Mouse (Mus musculus) lung, embryonic 16.5 days (tissue): Measurements from ENCODE around the gene Olfr552. TPM values are rescaled to one million over a fixed set of nuclear protein-coding genes. Genes with fewer than 3 reads are reported as not detected.
"Not testable (repeated sequence)": the region's sequence is repeated elsewhere in the genome, so short reads cannot be mapped to it uniquely, and the experiment has no call there.

Experiments
- ATAC-seq: fragments of 200-750 bp; cut with Nextera tagmentation; 2 replicates; pipeline ENCODE4 v1.8.0; 2017; ENCODE audit warnings: low read depth, mild to moderate bottlenecking, moderate library complexity
- H3K27ac ChIP-seq: fragments of 300-500 bp; sonication (generic); 2 replicates; pipeline ENCODE4 v1.5.1; 2014; ENCODE audit warnings: mild to moderate bottlenecking, control low read depth, low read length
- H3K27me3 ChIP-seq: fragments of 300-500 bp; sonication (generic); 2 replicates; pipeline ENCODE4 v1.6.1; 2014; ENCODE audit warnings: low read depth, low read length, mixed read lengths; ENCODE audit not compliant: control insufficient read depth, insufficient read depth
- H3K36me3 ChIP-seq: fragments of 300-500 bp; sonication (generic); 2 replicates; pipeline ENCODE4 v1.6.1; 2014; ENCODE audit warnings: low read length; ENCODE audit not compliant: control insufficient read depth, insufficient read depth
- H3K4me1 ChIP-seq: fragments of 300-500 bp; sonication (generic); replicated peaks from 2 replicates; pipeline ENCODE4 v1.6.1; 2014; ENCODE audit warnings: low read length, mixed read lengths; ENCODE audit not compliant: control insufficient read depth, insufficient read depth
- H3K4me2 ChIP-seq: fragments of 300-500 bp; sonication (generic); 2 replicates; pipeline ENCODE4 v1.6.1; 2014; ENCODE audit warnings: low read depth, low read length, control low read depth
- H3K4me3 ChIP-seq: fragments of 300-500 bp; sonication (generic); 2 replicates; pipeline ENCODE4 v1.5.1; 2014; ENCODE audit warnings: mild to moderate bottlenecking, low read length, control low read depth
- H3K9ac ChIP-seq: fragments of 300-500 bp; sonication (generic); 2 replicates; pipeline ENCODE4 v1.6.1; 2014; ENCODE audit warnings: low read length, control low read depth
- H3K9me3 ChIP-seq: fragments of 300-500 bp; sonication (generic); 2 replicates; pipeline ENCODE4 v1.6.1; 2016; ENCODE audit warnings: low read length; ENCODE audit not compliant: control insufficient read depth
- WGBS: fragments of 180-500 bp; shearing (Covaris S2); extraction: QIAGEN DNeasy Blood & Tissue Kit; methylation state at CpG from one replicate; pipeline ENCODE4 v1.1.7; 2014; 5-methylcytosine and 5-hydroxymethylcytosine counted together
- polyA plus RNA-seq: library from polyadenylated mRNA; unstranded; fragments of >200 nt; fragmentation: Nextera tagmentation; extraction: Ambion mirVana; gene quantifications from 2 replicates; pipeline ENCODE4 v1.2.1, GENCODE M21; 2015

Olfr552 gene
- polyA plus RNA-seq, 1 experiment from 2014 or later: not detected

GRCm38 (mm10) chr7:102591786-102592185 is 5.8 kb upstream of the Olfr552 start, which contains the start of gene Olfr551:
Olfr551 (minus strand) TSS chr7:102591886.
- no peak within 1 kb of the TSS for H3K4me3 ChIP-seq
- H3K27me3 ChIP-seq: no peaks in the 10 kb centered on the region
- no peaks in the 10 kb centered on the region for H3K36me3 ChIP-seq
- WGBS: 93% methylated on average over 3 of the region's 3 CpGs
- H3K4me1 ChIP-seq: no peaks in the 10 kb centered on the region
- no peak within 1 kb of the TSS for H3K9ac ChIP-seq
- H3K4me2 ChIP-seq: no peak within 1 kb of the TSS
- ATAC-seq: no peak
- no peak within 1 kb of the TSS for H3K27ac ChIP-seq
- no peaks in the 10 kb centered on the region for H3K9me3 ChIP-seq

DNA sequence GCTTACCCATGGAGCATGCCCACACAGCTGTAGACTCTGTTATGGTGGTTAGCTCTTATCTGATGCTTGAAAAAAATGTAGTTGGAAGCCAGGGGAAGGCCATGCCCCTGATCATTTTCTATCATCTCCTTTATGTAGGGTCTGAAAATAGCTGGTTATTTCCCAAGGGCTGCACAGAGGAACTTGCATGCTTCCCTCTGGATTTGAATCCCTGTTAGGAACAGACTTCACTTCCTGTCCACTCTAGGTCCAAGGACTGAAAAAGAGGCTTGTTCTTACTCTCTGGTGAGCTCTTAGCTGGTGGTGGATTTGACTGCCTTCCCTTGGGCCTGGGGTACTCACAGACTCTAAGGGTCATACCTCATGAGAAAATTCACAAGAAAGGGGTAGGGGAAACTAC is 20.5 kb downstream of the Olfr552 start, which contains the start of gene Olfr553:
Olfr553 (minus strand) TSS at position 101 of the 400 bp plus-strand sequence.
- Histone ChIP-seq H3K9me3 (no peaks in the 10 kb centered on the region), H3K27me3 (no peaks in the 10 kb centered on the region), H3K9ac (no peak within 1 kb of the TSS), H3K4me3 (no peak within 1 kb of the TSS), H3K4me1 (no peaks in the 10 kb centered on the region), H3K36me3 (no peaks in the 10 kb centered on the region), H3K27ac (no peak within 1 kb of the TSS), H3K4me2 (no peak within 1 kb of the TSS)
- ATAC-seq: no peak

DNA sequence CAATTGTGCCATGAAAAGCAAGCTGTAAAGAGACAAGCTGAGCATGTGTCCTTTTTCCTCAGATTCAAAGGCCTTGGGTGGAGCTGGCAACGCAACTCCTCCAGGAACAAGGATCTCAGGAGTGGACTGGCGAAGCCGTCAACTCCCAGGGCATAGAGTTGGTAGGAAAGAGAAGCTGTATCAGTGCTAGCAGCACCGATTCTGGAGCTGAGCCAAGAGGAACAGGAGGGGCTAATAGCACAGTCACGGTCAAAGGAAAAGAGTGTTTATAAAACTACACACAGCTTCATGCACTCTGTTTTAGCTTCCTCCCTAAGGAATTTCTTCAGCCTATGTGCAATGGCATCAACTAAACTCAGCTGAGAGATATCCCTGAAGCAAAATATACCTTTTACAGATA is 22.0 kb downstream of the Olfr552 start:
- peak; percentile 74 for ATAC-seq

DNA sequence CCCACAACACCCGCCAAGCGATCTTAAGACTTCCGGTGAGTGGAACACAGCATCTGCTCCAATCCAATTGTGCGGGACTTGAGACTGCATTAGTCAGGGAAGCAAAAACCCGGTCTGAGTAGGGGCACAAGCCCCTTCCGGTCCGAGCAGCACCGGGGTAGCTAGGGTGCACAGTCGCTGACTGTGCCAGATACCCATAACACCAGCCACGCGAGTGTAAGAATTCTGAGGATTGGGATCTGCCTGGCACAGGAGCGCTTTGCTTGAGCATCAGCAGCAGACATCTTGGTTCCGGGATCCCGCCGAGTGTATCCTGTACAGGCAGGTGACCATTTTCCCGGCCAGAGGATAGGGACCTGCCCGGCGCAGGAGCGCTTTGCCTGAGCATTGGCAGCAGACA is 22.8 kb downstream of the Olfr552 start:
- H3K4me3 ChIP-seq, H3K27me3 ChIP-seq, ATAC-seq, H3K9me3 ChIP-seq, H3K4me1 ChIP-seq, H3K36me3 ChIP-seq, H3K27ac ChIP-seq, H3K4me2 ChIP-seq, H3K9ac ChIP-seq: not testable (repeated sequence)
- WGBS: 83% methylated on average over 19 of the region's 19 CpGs

More for the DNA sequence above, 22.0 kb downstream of the Olfr552 start:
- no peaks in the 10 kb centered on the region for H3K27me3 ChIP-seq
- H3K27ac ChIP-seq: no peak overlapping the region
- no peak overlapping the region for H3K4me3 ChIP-seq
- no peak overlapping the region for H3K9ac ChIP-seq
- H3K9me3 ChIP-seq: no peaks in the 10 kb centered on the region
- 33% methylated on average over 5 of the region's 5 CpGs for WGBS
- H3K36me3 ChIP-seq: no peaks in the 10 kb centered on the region
- H3K4me1 ChIP-seq: no peaks in the 10 kb centered on the region
- H3K4me2 ChIP-seq: no peak overlapping the region

DNA sequence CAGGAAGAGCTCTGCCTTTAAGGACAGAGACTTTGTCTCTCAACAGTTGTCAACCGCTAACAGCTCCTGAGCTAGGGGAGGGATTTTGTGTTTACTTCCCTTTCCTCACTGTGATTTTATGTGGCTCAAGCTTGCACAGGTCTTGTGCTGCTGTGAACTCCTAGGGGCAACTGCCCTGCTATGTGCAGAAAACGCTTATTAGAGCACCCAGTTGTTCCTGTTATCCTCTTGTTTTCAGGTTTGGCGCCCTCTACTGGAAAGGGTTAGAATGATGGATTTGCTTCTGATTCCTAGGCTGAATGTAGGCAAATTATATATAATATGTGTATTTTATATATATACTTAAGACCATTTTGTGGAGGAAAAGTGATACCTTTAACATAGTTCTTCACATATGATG is 39.1 kb downstream of the Olfr552 start:
- no peak overlapping the region for H3K9ac ChIP-seq
- H3K4me1 ChIP-seq: no peaks in the 10 kb centered on the region
- H3K4me3 ChIP-seq: no peak overlapping the region
- H3K4me2 ChIP-seq: no peak overlapping the region
- H3K27me3 ChIP-seq: no peaks in the 10 kb centered on the region
- H3K27ac ChIP-seq: no peak overlapping the region
- ATAC-seq: no peak
- WGBS: 37% methylated on average over 3 of the region's 3 CpGs
- H3K36me3 ChIP-seq: no peaks in the 10 kb centered on the region
- H3K9me3 ChIP-seq: no peaks in the 10 kb centered on the region

- H3K9me3 ChIP-seq: no peaks in the 10 kb centered on the region
- no peak for ATAC-seq
- no peak within 1 kb of the TSS for H3K9ac ChIP-seq
- H3K27me3 ChIP-seq: no peaks in the 10 kb centered on the region
- H3K27ac ChIP-seq: no peak within 1 kb of the TSS
- H3K4me3 ChIP-seq: no peak within 1 kb of the TSS
- 48% methylated on average over 1 of the region's 1 CpGs for WGBS
- H3K36me3 ChIP-seq: no peaks in the 10 kb centered on the region
- H3K4me1 ChIP-seq: no peaks in the 10 kb centered on the region
- no peak within 1 kb of the TSS for H3K4me2 ChIP-seq
These were observed 40.6 kb downstream of the Olfr552 start, which contains the start of gene Olfr554 for GRCm38 (mm10) chr7:102638132-102638531. Olfr554 (plus strand) TSS chr7:102638432.

DNA sequence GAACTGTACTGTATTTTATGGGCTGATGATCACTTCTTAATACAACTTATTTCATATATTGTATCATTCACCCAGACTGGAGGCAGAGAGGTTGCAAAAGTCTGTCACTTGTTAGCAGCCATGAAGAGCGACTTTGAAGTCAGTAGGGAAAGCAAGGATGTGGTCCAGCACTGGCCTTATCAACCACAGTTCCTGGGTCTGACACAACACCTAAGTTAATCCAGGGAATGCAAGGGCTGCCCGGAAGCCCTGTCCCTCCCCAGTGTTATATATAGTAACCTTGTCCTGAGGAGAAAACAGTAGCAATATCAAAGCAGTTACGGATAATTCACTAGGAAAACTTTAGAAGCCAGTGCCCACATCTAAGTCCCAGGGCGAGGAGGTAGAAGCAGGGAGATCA is 47.4 kb downstream of the Olfr552 start:
- 70% methylated on average over 4 of the region's 4 CpGs for WGBS
- not testable (repeated sequence) for ATAC-seq, H3K27ac ChIP-seq, H3K9ac ChIP-seq, H3K4me1 ChIP-seq, H3K9me3 ChIP-seq, H3K4me2 ChIP-seq, H3K36me3 ChIP-seq, H3K4me3 ChIP-seq, H3K27me3 ChIP-seq

Other genes with a start within 250 kb of the Olfr552 start
- 160 and 162 TPM in 2 replicates for gene Rrm1, start 156.1 kb upstream of the Olfr552 start, polyA plus RNA-seq
- 0.18 TPM in 1 of 2 replicates, not detected in the other for gene Olfr543, start 116.1 kb upstream of the Olfr552 start, polyA plus RNA-seq
- gene Olfr544, start 109.5 kb upstream of the Olfr552 start, polyA plus RNA-seq: 0.06 and 0.08 TPM in 2 replicates
- not detected in 2 replicates for gene Olfr545, start 98.2 kb upstream of the Olfr552 start, polyA plus RNA-seq
- gene Olfr547, start 63.0 kb upstream of the Olfr552 start, polyA plus RNA-seq: not detected in 2 replicates
- gene Olfr548-ps1, start 56.9 kb upstream of the Olfr552 start, polyA plus RNA-seq: not detected in 2 replicates
- not detected in 2 replicates for gene Olfr549, start 47.9 kb upstream of the Olfr552 start, polyA plus RNA-seq
- 1.1 TPM in 2 replicates for gene Trim21, start 32.3 kb upstream of the Olfr552 start, polyA plus RNA-seq
- not detected in 2 replicates for gene Olfr550, start 26.3 kb upstream of the Olfr552 start, polyA plus RNA-seq
- gene Olfr551, start 5.9 kb upstream of the Olfr552 start, polyA plus RNA-seq: not detected in 2 replicates
- not detected in 2 replicates for gene Olfr553, start 20.4 kb downstream of the Olfr552 start, polyA plus RNA-seq
- gene Olfr554, start 40.7 kb downstream of the Olfr552 start, polyA plus RNA-seq: not detected in 2 replicates
- not detected in 2 replicates for gene Olfr555, start 61.1 kb downstream of the Olfr552 start, polyA plus RNA-seq
- gene Olfr556, start 67.1 kb downstream of the Olfr552 start, polyA plus RNA-seq: not detected in 2 replicates
- 15.6 and 17.3 TPM in 2 replicates for gene Trim68, start 89.6 kb downstream of the Olfr552 start, polyA plus RNA-seq
- gene Olfr557, start 98.1 kb downstream of the Olfr552 start, polyA plus RNA-seq: not detected in 2 replicates
- gene Olfr558, start 104.4 kb downstream of the Olfr552 start, polyA plus RNA-seq: 0.47 and 0.48 TPM in 2 replicates
- gene Olfr33, start 121.3 kb downstream of the Olfr552 start, polyA plus RNA-seq: not detected in 2 replicates
- gene Olfr559, start 129.7 kb downstream of the Olfr552 start, polyA plus RNA-seq: not detected in 2 replicates
- gene Olfr560, start 161.6 kb downstream of the Olfr552 start, polyA plus RNA-seq: not detected in 2 replicates
- 0.23 and 0.25 TPM in 2 replicates for gene Olfr78, start 161.7 kb downstream of the Olfr552 start, polyA plus RNA-seq
- gene Olfr561, start 173.5 kb downstream of the Olfr552 start, polyA plus RNA-seq: not detected in 2 replicates
- gene Olfr564, start 205.7 kb downstream of the Olfr552 start, polyA plus RNA-seq: not detected in 2 replicates